Mouse (Mus musculus) hindbrain, embryonic 11.5 days (tissue): Measurements from ENCODE around the gene Celf5. TPM values are rescaled to one million over a fixed set of nuclear protein-coding genes. Genes with fewer than 3 reads are reported as not detected.

Experiments
- ATAC-seq: fragments of 200-750 bp; cut with Nextera tagmentation; 2 replicates; pipeline ENCODE4 v1.8.0; 2017; ENCODE audit warnings: mild to moderate bottlenecking, moderate TSS enrichment, moderate library complexity; ENCODE audit not compliant: low FRiP score
- DNase-seq: peaks from one replicate; pipeline ENCODE4 v3.0.0-alpha.2; 2015; ENCODE audit warnings: low spot score
- H3K27ac ChIP-seq: fragments of 300-500 bp; sonication (generic); 2 replicates; pipeline ENCODE4 v1.5.1; 2014; ENCODE audit warnings: mild to moderate bottlenecking, low read depth, low read length
- H3K27me3 ChIP-seq: fragments of 300-500 bp; sonication (generic); 2 replicates; pipeline ENCODE4 v1.6.1; 2014; ENCODE audit warnings: mild to moderate bottlenecking, low read length, moderate library complexity, mixed read lengths; ENCODE audit not compliant: control insufficient read depth, insufficient read depth
- H3K36me3 ChIP-seq: fragments of 300-500 bp; sonication (generic); 2 replicates; pipeline ENCODE4 v1.6.1; 2014; ENCODE audit warnings: mild to moderate bottlenecking, low read length, moderate library complexity, mixed read lengths; ENCODE audit not compliant: control insufficient read depth, insufficient read depth
- H3K4me1 ChIP-seq: fragments of 300-500 bp; sonication (generic); replicated peaks from 2 replicates; pipeline ENCODE4 v1.6.1; 2014; ENCODE audit warnings: low read length, mixed read lengths; ENCODE audit not compliant: control insufficient read depth, insufficient read depth
- H3K4me2 ChIP-seq: fragments of 300-500 bp; sonication (generic); replicated peaks from 2 replicates; pipeline ENCODE4 v1.6.1; 2014; ENCODE audit warnings: mild to moderate bottlenecking, low read depth, low read length
- H3K4me3 ChIP-seq: fragments of 300-500 bp; sonication (generic); 2 replicates; pipeline ENCODE4 v1.5.1; 2014; ENCODE audit warnings: low read depth, low read length
- H3K9ac ChIP-seq: fragments of 300-500 bp; sonication (generic); 2 replicates; pipeline ENCODE4 v1.6.1; 2014; ENCODE audit warnings: low read depth, low read length
- H3K9me3 ChIP-seq: fragments of 300-500 bp; sonication (generic); 2 replicates; pipeline ENCODE4 v1.6.1; 2016; ENCODE audit warnings: low read length; ENCODE audit not compliant: control insufficient read depth
- WGBS: fragments of 180-500 bp; shearing (Covaris S2); extraction: QIAGEN DNeasy Blood & Tissue Kit; methylation state at CpG from one replicate; pipeline ENCODE4 v1.1.7; 2014; 5-methylcytosine and 5-hydroxymethylcytosine counted together
- polyA plus RNA-seq: library from polyadenylated mRNA; unstranded; fragments of >200 nt; fragmentation: Nextera tagmentation; extraction: Ambion mirVana; gene quantifications from 2 replicates; pipeline ENCODE4 v1.2.1, GENCODE M21; 2014

Gene Celf5
- polyA plus RNA-seq, 1 experiment from 2014 or later: 13.7 TPM

- 3% methylated on average over 21 of the region's 33 CpGs for WGBS
- ATAC-seq (no peak), DNase-seq (no peak)
- H3K4me1 ChIP-seq: peaks cover 2% of the 10 kb centered on the region
- no peaks in the 10 kb centered on the region for H3K36me3 ChIP-seq
- H3K9me3 ChIP-seq: no peaks in the 10 kb centered on the region
- no peak overlapping the region for H3K27ac ChIP-seq
- no peak overlapping the region for H3K9ac ChIP-seq
- H3K4me2 ChIP-seq: peak overlapping the region; percentile 39
- H3K4me3 ChIP-seq: peak overlapping the region; percentile 26
- peaks cover 56% of the 10 kb centered on the region for H3K27me3 ChIP-seq
These were observed 56.3 kb downstream of the Celf5 start for GRCm38 (mm10) chr10:81426081-81426671.

GRCm38 (mm10) chr10:81425236-81425850 is 57.2 kb downstream of the Celf5 start:
- 27% methylated on average over 10 of the region's 10 CpGs for WGBS
- Histone ChIP-seq H3K36me3 (no peaks in the 10 kb centered on the region), H3K9ac (no peak overlapping the region), H3K27ac (no peak overlapping the region), H3K9me3 (no peaks in the 10 kb centered on the region), H3K27me3 (peaks cover 53% of the 10 kb centered on the region), H3K4me2 (no peak overlapping the region; the same call in none of the 2 replicates), H3K4me3 (no peak overlapping the region), H3K4me1 (peaks cover 2% of the 10 kb centered on the region)
- DNase-seq (no peak), ATAC-seq (no peak)

DNA sequence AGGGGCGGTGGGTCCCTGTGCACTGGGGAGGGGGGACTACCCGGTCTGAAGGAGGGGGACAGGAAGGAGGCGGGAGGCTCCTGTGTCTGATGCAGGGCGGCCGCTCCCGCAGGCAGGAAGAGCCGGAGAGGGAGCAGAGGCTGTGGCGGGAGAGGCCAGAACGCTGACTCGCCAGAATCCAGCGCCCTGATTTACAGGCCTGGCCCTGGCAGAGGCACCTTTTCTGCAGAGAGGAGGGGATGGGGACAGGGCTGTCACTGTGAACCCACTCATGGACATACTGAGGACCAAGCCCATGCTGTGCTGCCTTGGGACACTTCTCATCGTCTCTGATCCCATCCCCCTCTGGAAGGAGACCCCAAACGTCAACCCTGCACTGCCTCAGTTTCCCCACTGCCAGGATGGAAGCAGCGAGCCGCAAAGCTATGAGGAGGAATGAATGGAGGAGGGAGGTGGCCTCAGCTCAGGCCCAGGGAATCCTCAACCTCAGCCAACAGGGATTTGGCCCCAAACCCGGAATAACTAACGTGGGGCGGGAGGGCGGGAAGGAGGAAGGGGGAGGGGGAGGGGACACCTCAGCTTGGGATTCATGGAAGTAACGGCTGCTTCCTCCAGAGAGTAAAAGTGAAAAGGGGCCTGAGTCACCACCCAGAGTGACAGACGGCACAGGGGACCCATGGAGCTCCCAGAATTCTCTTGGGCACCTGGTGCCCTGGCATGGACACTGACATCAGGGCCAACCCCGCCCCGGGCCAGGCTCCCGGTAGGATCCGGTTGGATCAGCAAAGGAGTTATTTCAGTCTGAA is 58.1 kb downstream of the Celf5 start:
- no peak overlapping the region for H3K27ac ChIP-seq
- ATAC-seq (no peak), DNase-seq (no peak)
- no peak overlapping the region; the same call in 1 of the 2 replicates for H3K4me2 ChIP-seq
- no peak overlapping the region for H3K4me3 ChIP-seq
- H3K9ac ChIP-seq: 0 out of 2 replicates have a peak overlapping the region, but pooled peaks have one; percentile 15
- H3K9me3 ChIP-seq: no peaks in the 10 kb centered on the region
- H3K36me3 ChIP-seq: no peaks in the 10 kb centered on the region
- H3K27me3 ChIP-seq: peaks cover 53% of the 10 kb centered on the region
- peaks cover 2% of the 10 kb centered on the region for H3K4me1 ChIP-seq
- 6% methylated on average over 25 of the region's 25 CpGs for WGBS

- Histone ChIP-seq H3K27ac (no peak overlapping the region), H3K9ac (0 out of 2 replicates have a peak overlapping the region, but pooled peaks have one; percentile 15), H3K4me1 (peaks cover 2% of the 10 kb centered on the region; the same call in 1 of the 2 replicates), H3K27me3 (peaks cover 48% of the 10 kb centered on the region), H3K4me2 (no peak overlapping the region), H3K36me3 (no peaks in the 10 kb centered on the region), H3K9me3 (no peaks in the 10 kb centered on the region), H3K4me3 (no peak overlapping the region)
- DNase-seq (no peak), ATAC-seq (no peak)
- WGBS: 65% methylated on average over 4 of the region's 4 CpGs
These were observed 58.8 kb downstream of the Celf5 start for GRCm38 (mm10) chr10:81423476-81424245.

DNA sequence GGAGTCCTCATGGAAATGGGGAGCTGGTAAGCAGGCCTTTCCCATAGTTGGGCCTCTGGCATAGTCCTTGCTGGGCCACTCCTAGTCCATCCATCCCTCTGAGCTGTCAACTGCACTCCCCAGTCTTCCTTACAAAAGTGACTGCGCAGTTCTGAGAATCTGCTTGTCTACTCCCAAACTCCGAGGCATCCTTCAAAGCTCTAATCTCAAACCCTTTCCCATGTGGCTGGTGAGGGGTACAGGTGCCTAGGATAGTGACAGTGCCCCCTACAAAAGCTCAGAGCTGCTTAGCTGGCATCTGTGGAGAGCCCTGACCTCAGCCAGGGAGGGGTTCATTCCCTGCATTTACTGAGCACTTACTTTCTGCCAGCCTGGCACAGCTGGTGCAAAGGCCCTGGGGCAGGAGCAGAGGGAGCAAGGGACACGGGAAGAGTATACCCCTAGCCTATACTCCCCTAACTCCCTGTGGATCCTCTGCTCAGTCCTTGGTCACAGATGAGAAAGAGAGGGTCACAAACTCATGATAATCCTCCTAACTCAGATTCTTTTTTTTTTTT is 59.8 kb downstream of the Celf5 start:
- ATAC-seq (no peak), DNase-seq (no peak)
- no peak overlapping the region for H3K4me2 ChIP-seq
- H3K36me3 ChIP-seq: no peaks in the 10 kb centered on the region
- no peaks in the 10 kb centered on the region for H3K9me3 ChIP-seq
- no peak overlapping the region for H3K4me3 ChIP-seq
- WGBS: 77% methylated on average over 3 of the region's 3 CpGs
- H3K27ac ChIP-seq: no peak overlapping the region
- H3K27me3 ChIP-seq: peaks cover 39% of the 10 kb centered on the region
- no peak overlapping the region for H3K9ac ChIP-seq
- peaks cover 2% of the 10 kb centered on the region; the same call in 1 of the 2 replicates for H3K4me1 ChIP-seq

GRCm38 (mm10) chr10:81422191-81422590 is 60.3 kb downstream of the Celf5 start:
- no peak for ATAC-seq
- Histone ChIP-seq H3K4me1 (peaks cover 7% of the 10 kb centered on the region), H3K4me2 (no peak overlapping the region), H3K9me3 (no peaks in the 10 kb centered on the region), H3K4me3 (no peak overlapping the region), H3K27ac (no peak overlapping the region), H3K9ac (no peak overlapping the region), H3K36me3 (no peaks in the 10 kb centered on the region), H3K27me3 (peaks cover 33% of the 10 kb centered on the region)
- 80% methylated on average over 6 of the region's 6 CpGs for WGBS
- DNase-seq: no peak

- peaks cover 11% of the 10 kb centered on the region for H3K4me1 ChIP-seq
- no peaks in the 10 kb centered on the region for H3K36me3 ChIP-seq
- peaks cover 29% of the 10 kb centered on the region for H3K27me3 ChIP-seq
- WGBS: 78% methylated on average over 4 of the region's 5 CpGs
- no peaks in the 10 kb centered on the region for H3K9me3 ChIP-seq
- DNase-seq (no peak), ATAC-seq (no peak)
- H3K27ac ChIP-seq: no peak overlapping the region
- H3K9ac ChIP-seq: no peak overlapping the region
- no peak overlapping the region for H3K4me3 ChIP-seq
- H3K4me2 ChIP-seq: no peak overlapping the region
These were observed 60.8 kb downstream of the Celf5 start for GRCm38 (mm10) chr10:81421797-81422100.

GRCm38 (mm10) chr10:81421041-81421796 is 61.3 kb downstream of the Celf5 start:
- no peaks in the 10 kb centered on the region for H3K9me3 ChIP-seq
- ATAC-seq: no peak
- H3K4me2 ChIP-seq: no peak overlapping the region
- DNase-seq: no peak
- H3K36me3 ChIP-seq: no peaks in the 10 kb centered on the region
- WGBS: 77% methylated on average over 4 of the region's 4 CpGs
- peaks cover 12% of the 10 kb centered on the region for H3K4me1 ChIP-seq
- H3K27me3 ChIP-seq: peaks cover 23% of the 10 kb centered on the region
- no peak overlapping the region for H3K9ac ChIP-seq
- no peak overlapping the region for H3K27ac ChIP-seq
- H3K4me3 ChIP-seq: no peak overlapping the region
